Mouse (Mus musculus): ENCODE data around the gene Kcnk1. TPM values are rescaled to one million over a fixed set of nuclear protein-coding genes. Genes with fewer than 3 reads are reported as not detected.

The Kcnk1 gene
- polyA plus RNA-seq, 1 experiment, result 14.7 TPM

DNA sequence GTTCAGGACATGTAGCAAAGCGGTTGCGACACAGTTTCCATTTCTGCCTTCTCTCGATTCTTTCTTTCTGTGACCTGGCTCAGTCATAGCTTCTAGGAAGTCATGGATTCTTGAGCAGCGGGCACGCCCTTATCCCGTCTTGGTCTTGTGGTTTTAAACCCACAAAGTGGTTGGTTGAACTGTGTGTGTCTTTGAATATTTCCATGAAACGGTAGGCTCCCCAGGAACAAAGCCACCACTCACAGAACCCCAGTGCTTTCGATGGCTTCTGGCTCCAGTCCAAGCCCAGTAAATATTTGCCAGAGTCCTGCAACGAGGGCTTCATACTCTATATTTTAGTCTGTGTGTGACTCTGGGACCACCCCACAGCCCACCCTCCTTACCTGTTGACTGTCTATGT lies 31.6 kb downstream of the Kcnk1 start:
- TF ChIP-seq POLR2A (IDR thresholded peaks at IDR 0.05; ENCODE audit: borderline replicate concordance, extremely low read depth, low read depth, low read length) (no peak), CTCF (IDR thresholded peaks at IDR 0.05; ENCODE audit: insufficient read depth, low read length) (no peak)
- WGBS, result 42% methylated on average over 9 of the region's 9 CpGs
- H3K4me3 ChIP-seq (replicated peaks; ENCODE audit: extremely low read depth, low read depth, low read length), result no peak overlapping the region
- DNase-seq, result no peak
- H3K4me1 ChIP-seq (ENCODE audit: control insufficient read depth, insufficient read depth, low read length), result peaks cover 4% of the 10 kb centered on the region; the same call in 1 of the 2 replicates

DNA sequence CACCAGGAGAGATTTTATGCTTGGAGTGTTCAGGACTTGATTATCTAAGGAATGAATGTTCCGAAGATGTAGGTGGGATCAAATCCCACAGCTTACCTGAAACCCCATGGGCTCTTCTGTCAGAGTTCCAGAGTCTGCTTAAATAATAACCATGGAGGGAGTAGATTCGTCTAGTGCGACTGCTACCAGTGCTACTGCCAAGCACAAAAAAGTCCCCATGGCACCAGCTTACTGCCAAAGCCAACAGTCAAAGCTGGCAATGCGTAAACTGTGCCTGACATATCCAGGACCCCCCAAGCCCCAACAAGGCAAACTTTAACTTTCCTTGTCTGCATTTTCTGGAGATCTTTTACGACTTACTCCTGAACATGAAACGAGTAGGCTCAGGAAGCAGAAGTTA lies 32.5 kb downstream of the Kcnk1 start:
- WGBS, result 64% methylated on average over 6 of the region's 6 CpGs
- DNase-seq, result no peak
- H3K4me3 ChIP-seq (replicated peaks; ENCODE audit: extremely low read depth, low read depth, low read length), result no peak overlapping the region
- peaks cover 4% of the 10 kb centered on the region; the same call in 1 of the 2 replicates for H3K4me1 ChIP-seq (ENCODE audit: control insufficient read depth, insufficient read depth, low read length)
- TF ChIP-seq POLR2A (IDR thresholded peaks at IDR 0.05; ENCODE audit: borderline replicate concordance, extremely low read depth, low read depth, low read length) (no peak), CTCF (IDR thresholded peaks at IDR 0.05; ENCODE audit: insufficient read depth, low read length) (no peak)

DNA sequence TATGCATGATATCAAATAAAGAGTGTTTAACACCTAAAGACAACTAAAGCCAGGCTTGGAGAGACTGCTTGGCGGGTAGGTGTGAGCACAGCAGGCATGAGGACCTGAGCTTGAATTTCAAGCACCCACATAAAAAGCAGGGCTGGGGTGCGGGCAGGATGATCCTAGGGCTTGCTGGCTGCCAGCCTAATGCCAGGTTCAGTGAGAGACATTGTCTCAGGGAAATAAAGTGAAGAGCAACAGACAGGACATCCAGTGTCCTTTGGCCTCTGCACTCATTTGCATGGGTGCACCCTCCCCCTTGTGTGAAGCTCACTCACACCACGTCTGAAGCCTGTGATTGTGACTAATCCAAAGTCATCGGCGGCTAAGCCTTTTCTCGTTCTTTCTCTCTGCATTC lies 34.0 kb downstream of the Kcnk1 start:
- 63% methylated on average over 6 of the region's 6 CpGs for WGBS
- TF ChIP-seq POLR2A (IDR thresholded peaks at IDR 0.05; ENCODE audit: borderline replicate concordance, extremely low read depth, low read depth, low read length), result no peak
- DNase-seq, result no peak
- H3K4me1 ChIP-seq (ENCODE audit: control insufficient read depth, insufficient read depth, low read length), result peaks cover 4% of the 10 kb centered on the region; the same call in 1 of the 2 replicates
- no peak overlapping the region for H3K4me3 ChIP-seq (replicated peaks; ENCODE audit: extremely low read depth, low read depth, low read length)

DNA sequence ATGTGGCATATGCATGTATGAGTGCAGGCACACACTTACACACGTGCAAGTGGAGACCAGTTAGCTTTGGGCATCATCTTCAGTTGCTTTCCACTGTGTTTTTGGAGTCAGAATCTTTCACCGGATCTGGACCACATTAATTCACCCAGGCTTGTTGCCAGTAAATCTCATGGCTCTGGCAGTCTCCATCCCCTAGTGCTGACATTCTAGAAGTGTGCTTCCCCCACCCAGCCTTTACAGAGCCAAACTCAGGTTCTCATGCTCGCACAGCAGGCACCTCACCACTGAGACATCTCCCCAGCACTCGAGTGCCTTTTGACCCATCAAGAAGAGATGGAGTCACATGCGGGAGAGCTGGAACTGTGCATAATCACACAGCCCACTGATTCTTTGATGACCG lies 37.8 kb downstream of the Kcnk1 start:
- Histone ChIP-seq H3K4me3 (replicated peaks; ENCODE audit: extremely low read depth, low read depth, low read length) (no peak overlapping the region), H3K4me1 (ENCODE audit: control insufficient read depth, insufficient read depth, low read length) (no peaks in the 10 kb centered on the region)
- no peak for DNase-seq
- WGBS, result 76% methylated on average over 6 of the region's 6 CpGs
- TF ChIP-seq POLR2A (IDR thresholded peaks at IDR 0.05; ENCODE audit: borderline replicate concordance, extremely low read depth, low read depth, low read length) (no peak), CTCF (IDR thresholded peaks at IDR 0.05; ENCODE audit: insufficient read depth, low read length) (no peak)

DNA sequence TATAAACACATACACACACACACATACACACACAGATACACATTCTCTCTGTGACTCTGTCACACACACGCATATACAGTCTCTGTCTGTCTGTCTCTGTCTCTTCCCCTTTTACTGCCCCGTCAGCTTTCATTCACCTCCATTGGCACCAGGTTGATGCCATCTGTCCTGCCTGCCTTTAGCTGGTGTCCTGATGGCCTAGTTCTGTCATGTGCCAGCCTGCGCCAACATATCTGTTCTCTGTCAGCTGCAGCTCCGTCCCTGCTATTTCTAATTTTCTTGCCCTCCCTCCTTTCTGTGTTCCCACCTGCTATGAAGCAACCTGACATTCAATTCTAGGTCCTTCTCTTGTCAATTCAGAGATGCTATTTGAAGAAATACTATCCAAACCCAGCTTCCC lies 40.1 kb downstream of the Kcnk1 start:
- DNase-seq, result no peak
- TF ChIP-seq CTCF (IDR thresholded peaks at IDR 0.05; ENCODE audit: insufficient read depth, low read length) (no peak), POLR2A (IDR thresholded peaks at IDR 0.05; ENCODE audit: borderline replicate concordance, extremely low read depth, low read depth, low read length) (no peak)
- Histone ChIP-seq H3K4me1 (ENCODE audit: control insufficient read depth, insufficient read depth, low read length) (no peaks in the 10 kb centered on the region), H3K4me3 (replicated peaks; ENCODE audit: extremely low read depth, low read depth, low read length) (no peak overlapping the region)
- 85% methylated on average over 4 of the region's 4 CpGs for WGBS

DNA sequence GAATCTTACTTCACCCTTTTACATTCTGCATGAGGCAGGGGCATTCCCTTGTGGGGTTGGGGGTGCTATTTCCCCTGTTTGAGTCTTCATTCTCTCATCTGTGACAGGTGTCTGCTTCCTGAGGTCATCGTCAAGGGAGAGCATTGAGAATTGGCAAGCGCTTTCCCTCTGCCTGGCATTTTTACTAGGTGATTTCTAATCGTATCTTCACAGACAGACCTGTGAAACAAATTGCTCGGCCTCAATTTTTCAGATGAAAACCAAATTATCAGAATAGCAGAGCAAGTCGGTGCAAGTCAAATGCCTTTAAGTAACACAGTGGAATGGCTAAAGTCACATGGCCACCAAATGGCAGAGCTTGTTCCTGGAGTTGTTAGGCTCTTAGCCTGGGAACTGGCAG lies 41.4 kb downstream of the Kcnk1 start:
- H3K4me1 ChIP-seq (ENCODE audit: control insufficient read depth, insufficient read depth, low read length), result no peaks in the 10 kb centered on the region
- DNase-seq, result no peak
- TF ChIP-seq POLR2A (IDR thresholded peaks at IDR 0.05; ENCODE audit: borderline replicate concordance, extremely low read depth, low read depth, low read length) (no peak), CTCF (IDR thresholded peaks at IDR 0.05; ENCODE audit: insufficient read depth, low read length) (no peak)
- no peak overlapping the region for H3K4me3 ChIP-seq (replicated peaks; ENCODE audit: extremely low read depth, low read depth, low read length)
- 81% methylated on average over 5 of the region's 5 CpGs for WGBS

DNA sequence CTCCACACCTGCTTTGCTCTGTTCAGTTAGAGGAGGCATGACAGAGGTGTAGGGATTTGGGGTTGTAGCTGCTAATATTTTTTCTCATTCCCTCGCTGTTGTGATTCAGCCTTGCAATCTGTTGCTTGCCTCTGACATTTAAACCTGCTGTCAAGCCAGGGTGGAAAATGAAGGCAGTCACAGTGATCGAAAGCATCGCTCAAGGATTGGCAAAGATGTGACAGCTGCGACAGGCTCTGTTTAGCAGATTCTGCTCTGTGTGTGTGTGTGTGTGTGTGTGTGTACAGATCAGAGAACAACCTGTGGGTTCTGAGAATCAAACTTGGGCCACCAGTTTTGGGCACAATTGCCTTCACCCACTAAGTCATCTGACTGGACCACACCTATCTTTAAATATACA lies 50.8 kb downstream of the Kcnk1 start:
- 82% methylated on average over 4 of the region's 4 CpGs for WGBS
- TF ChIP-seq CTCF (IDR thresholded peaks at IDR 0.05; ENCODE audit: insufficient read depth, low read length), result no peak
- TF ChIP-seq POLR2A (IDR thresholded peaks at IDR 0.05; ENCODE audit: borderline replicate concordance, extremely low read depth, low read depth, low read length), result no peak
- H3K4me3 ChIP-seq (replicated peaks; ENCODE audit: extremely low read depth, low read depth, low read length), result no peak overlapping the region
- H3K4me1 ChIP-seq (ENCODE audit: control insufficient read depth, insufficient read depth, low read length), result no peaks in the 10 kb centered on the region; the same call in 1 of the 2 replicates
- DNase-seq, result no peak

DNA sequence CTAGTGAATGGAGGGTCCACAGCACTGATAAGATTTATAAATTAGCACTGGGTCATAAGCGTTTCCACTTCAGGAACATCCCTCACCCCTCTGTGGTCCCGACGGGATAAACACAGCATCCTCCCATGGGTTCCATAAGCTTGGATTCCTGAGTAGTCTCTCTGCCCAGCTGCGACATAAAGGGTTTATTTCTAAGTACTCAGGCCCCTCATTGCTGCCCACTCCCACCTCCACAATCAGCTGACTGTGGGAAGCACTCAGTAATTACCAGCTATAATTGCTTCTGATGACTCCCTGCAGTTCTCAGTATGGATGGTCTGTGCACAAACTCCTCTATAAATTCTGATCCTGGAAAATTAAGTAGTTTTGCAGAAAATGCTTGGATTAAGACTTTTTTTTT lies 58.9 kb downstream of the Kcnk1 start:
- no peak for DNase-seq
- Histone ChIP-seq H3K4me1 (ENCODE audit: control insufficient read depth, insufficient read depth, low read length) (no peaks in the 10 kb centered on the region), H3K4me3 (replicated peaks; ENCODE audit: extremely low read depth, low read depth, low read length) (no peak overlapping the region)
- TF ChIP-seq POLR2A (IDR thresholded peaks at IDR 0.05; ENCODE audit: borderline replicate concordance, extremely low read depth, low read depth, low read length) (no peak), CTCF (IDR thresholded peaks at IDR 0.05; ENCODE audit: insufficient read depth, low read length) (no peak)
- WGBS, result 74% methylated on average over 4 of the region's 4 CpGs

DNA sequence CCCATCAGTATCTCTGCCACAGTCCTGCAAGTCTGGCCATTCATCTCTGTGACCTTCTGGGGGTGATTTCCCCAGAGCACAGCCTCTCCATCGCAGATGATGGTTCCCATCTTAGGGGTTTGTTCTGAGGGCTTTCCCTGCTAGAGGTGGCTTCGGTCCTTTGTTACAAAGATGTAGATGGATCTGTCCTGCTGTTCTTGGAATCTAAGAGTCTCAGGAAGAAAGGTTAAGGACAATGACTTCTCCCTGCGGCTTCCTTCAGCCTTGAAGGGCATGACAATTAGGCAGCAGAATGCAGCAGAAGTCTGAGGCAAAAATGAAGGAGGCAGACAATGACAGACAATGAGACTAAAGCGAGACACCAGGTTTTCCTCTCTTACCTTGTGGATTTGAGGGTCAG lies 63.9 kb downstream of the Kcnk1 start:
- H3K4me3 ChIP-seq (replicated peaks; ENCODE audit: extremely low read depth, low read depth, low read length), result no peak overlapping the region
- TF ChIP-seq CTCF (IDR thresholded peaks at IDR 0.05; ENCODE audit: insufficient read depth, low read length) (no peak), POLR2A (IDR thresholded peaks at IDR 0.05; ENCODE audit: borderline replicate concordance, extremely low read depth, low read depth, low read length) (no peak)
- WGBS, result 73% methylated on average over 4 of the region's 4 CpGs

DNA sequence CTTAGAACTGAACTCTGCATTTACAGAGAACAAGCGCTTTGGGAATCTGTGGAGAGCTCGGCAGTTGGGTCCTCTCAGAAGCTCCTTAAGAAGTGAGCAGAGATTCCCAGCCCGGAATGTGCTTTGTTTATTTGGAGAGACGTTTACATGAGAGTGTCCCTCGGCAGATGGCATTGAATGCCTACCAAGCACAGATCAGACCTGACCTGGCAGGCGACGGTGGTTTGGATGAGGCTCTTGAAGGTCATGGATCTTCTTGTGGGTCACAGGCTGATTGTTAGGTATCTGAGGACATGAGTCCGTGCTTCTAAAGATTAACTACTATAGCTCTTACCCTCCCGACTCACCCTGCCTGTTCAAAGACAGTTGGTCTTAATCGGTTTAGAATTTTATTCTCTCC lies 67.9 kb downstream of the Kcnk1 start:
- H3K4me1 ChIP-seq (ENCODE audit: control insufficient read depth, insufficient read depth, low read length), result no peaks in the 10 kb centered on the region
- WGBS, result 54% methylated on average over 10 of the region's 10 CpGs
- no peak for DNase-seq
- TF ChIP-seq CTCF (IDR thresholded peaks at IDR 0.05; ENCODE audit: insufficient read depth, low read length) (no peak), POLR2A (IDR thresholded peaks at IDR 0.05; ENCODE audit: borderline replicate concordance, extremely low read depth, low read depth, low read length) (no peak)
- H3K4me3 ChIP-seq (replicated peaks; ENCODE audit: extremely low read depth, low read depth, low read length), result no peak overlapping the region

More for the DNA sequence above, 63.9 kb downstream of the Kcnk1 start:
- DNase-seq, result no peak
- H3K4me1 ChIP-seq (ENCODE audit: control insufficient read depth, insufficient read depth, low read length), result no peaks in the 10 kb centered on the region

All from lung, adult 2 months (tissue).